Mouse (Mus musculus) bone marrow, adult 2 months (tissue): ENCODE measurements around the gene Vac14. TPM values are rescaled to one million over a fixed set of nuclear protein-coding genes. Genes with fewer than 3 reads are reported as not detected.

Experiments
- H3K27ac ChIP-seq: fragments of 200-500 bp; 2 replicates; pipeline ENCODE4 v1.5.1; 2012; ENCODE audit warnings: low read depth, mild to moderate bottlenecking, control low read depth, inconsistent platforms, low read length; ENCODE audit not compliant: control insufficient read depth, poor library complexity, insufficient read depth
- H3K4me1 ChIP-seq: fragments of 200-500 bp; 2 replicates; pipeline ENCODE4 v1.6.1; 2011; ENCODE audit warnings: low read length; ENCODE audit not compliant: control insufficient read depth, insufficient read depth
- H3K4me3 ChIP-seq: fragments of 200-500 bp; replicated peaks from 2 replicates; pipeline ENCODE3; 2011; ENCODE audit warnings: mild to moderate bottlenecking, low read depth, low read length, control low read depth; ENCODE audit not compliant: control insufficient read depth
- CTCF ChIP-seq: fragments of 200-500 bp; IDR thresholded peaks from 2 replicates; pipeline ENCODE4 v1.5.1; 2011; ENCODE audit warnings: low read length, control low read depth; ENCODE audit not compliant: control insufficient read depth, insufficient read depth
- POLR2A ChIP-seq: fragments of 200-500 bp; IDR thresholded peaks from 2 replicates; pipeline ENCODE4 v1.6.1; 2011; ENCODE audit warnings: low read depth, mild to moderate bottlenecking, control low read depth, low read length, borderline replicate concordance; ENCODE audit not compliant: control insufficient read depth
- WGBS: fragments of 180-500 bp; shearing (Covaris S2); methylation state at CpG from one replicate; pipeline ENCODE4 v1.1.7; 2018; 5-methylcytosine and 5-hydroxymethylcytosine counted together
- polyA plus RNA-seq: library from polyadenylated mRNA; stranded (reverse); fragments of >200 nt; gene quantifications from 2 replicates; pipeline ENCODE4 v1.2.4, GENCODE M21; 2011; ENCODE audit warnings: low replicate concordance; ENCODE audit not compliant: missing spikeins, insufficient read depth, insufficient read length

The Vac14 gene
- polyA plus RNA-seq, 1 experiment: 19.2 TPM

DNA sequence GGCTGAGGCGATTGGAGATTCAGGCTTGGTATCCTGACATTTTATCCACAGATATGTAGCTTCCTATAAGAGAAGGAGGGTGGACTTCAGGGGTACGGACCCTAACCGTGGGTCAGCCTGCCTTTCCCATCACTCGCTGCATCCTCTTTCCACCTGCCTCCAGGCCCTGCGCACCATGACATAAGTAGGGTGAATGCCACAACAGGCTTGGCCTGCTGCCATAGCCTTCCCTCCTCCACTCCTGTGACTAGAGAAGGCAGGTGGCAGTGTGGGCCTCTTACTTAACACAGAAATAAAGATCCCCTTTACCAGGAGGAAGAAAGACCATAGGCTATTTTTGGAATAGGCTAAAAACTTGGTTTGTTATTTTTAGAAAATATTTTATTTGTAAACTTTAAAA, 23.9 kb downstream of the Vac14 start:
- TF ChIP-seq CTCF (no peak), POLR2A (no peak)

DNA sequence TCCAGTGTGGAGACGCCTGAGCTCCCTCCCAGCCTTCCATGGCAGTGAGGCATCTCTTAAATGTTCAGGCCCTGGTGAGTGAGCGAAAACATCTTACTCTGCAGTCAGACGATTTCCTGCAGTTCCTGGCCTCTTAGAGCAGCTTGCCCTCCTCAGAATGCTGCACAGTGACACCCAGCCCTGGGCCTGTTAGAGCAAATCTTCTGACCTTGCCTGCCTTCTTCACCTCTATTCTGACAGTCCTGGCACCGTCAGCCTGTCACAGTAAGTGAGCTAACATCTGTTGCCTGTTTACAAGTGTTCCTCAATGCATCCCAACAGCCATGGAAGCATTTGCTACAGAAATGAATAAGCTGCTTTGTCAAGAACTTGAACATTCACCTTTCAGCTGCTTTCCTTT, 24.8 kb downstream of the Vac14 start:
- TF ChIP-seq POLR2A (no peak), CTCF (no peak)
- Histone ChIP-seq H3K4me1 (no peaks in the 10 kb centered on the region), H3K4me3 (no peak overlapping the region), H3K27ac (no peak overlapping the region)
- WGBS: 75% methylated on average over 4 of the region's 4 CpGs

More for the DNA sequence above, 23.9 kb downstream of the Vac14 start:
- Histone ChIP-seq H3K27ac (no peak overlapping the region), H3K4me3 (no peak overlapping the region), H3K4me1 (no peaks in the 10 kb centered on the region)
- 81% methylated on average over 5 of the region's 5 CpGs for WGBS

DNA sequence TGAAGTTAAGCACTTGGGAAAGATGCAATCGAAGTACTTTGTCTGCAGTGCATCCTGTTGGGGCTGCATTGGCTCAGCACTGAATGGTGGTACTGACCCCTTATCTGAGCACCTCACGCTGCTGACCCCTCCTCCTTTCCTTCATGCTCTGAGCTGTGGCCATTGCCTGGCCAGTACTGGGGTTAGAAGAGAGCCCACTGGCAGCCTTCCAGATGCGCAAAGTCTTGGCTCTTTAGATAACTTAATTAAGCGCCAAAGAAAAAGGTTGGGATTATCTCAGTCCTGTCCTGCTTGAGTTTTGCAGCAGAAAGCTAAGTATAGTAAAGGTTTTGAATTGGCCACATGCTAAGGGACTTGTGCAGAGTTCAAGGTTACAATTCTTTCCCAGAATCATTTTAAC, 26.0 kb downstream of the Vac14 start:
- Histone ChIP-seq H3K4me3 (no peak overlapping the region), H3K27ac (no peak overlapping the region), H3K4me1 (no peaks in the 10 kb centered on the region)
- WGBS: 83% methylated on average over 4 of the region's 4 CpGs
- TF ChIP-seq CTCF (no peak), POLR2A (no peak)

DNA sequence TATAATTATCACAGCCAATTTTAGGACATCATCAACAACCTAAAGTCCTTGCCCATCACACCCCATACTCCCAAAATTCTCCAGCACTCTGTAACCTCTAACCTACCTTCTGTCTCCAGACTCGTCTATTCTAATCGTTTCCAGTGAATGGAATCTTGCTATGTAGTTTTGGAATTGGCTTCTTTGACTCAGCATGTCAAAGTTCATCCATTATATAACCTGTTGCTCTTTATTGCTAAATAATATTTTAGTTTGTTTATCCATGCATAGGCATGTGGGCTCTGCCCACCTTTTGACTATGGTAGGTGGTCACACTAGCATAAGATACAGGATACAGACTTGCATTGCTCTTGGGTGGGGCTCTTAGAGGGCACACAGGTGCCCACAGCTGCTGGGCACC, 26.5 kb downstream of the Vac14 start:
- 81% methylated on average over 2 of the region's 2 CpGs for WGBS
- H3K4me1 ChIP-seq: no peaks in the 10 kb centered on the region
- no peak overlapping the region for H3K27ac ChIP-seq
- H3K4me3 ChIP-seq: no peak overlapping the region
- TF ChIP-seq CTCF (no peak), POLR2A (no peak)

DNA sequence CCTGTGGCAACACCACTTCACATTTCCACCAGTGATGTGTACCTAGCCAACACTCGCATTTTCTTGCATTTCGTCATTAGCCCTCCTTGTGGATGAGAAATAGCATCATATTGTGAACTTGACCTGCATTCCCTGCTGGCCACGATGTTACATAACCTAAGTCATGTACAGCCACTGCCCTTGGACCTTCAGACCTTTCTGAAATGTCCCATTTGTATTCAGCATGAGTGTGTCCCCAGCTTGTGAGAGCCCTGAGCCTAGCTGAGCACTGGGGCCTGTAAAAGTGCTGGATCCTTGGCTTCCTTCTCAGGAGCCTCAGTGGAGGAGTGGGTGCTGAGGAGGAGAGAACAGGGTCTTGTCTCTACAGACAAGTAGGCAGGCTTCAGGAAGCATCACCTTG, 27.0 kb downstream of the Vac14 start:
- 82% methylated on average over 3 of the region's 3 CpGs for WGBS
- no peak for TF ChIP-seq CTCF
- TF ChIP-seq POLR2A: no peak
- Histone ChIP-seq H3K4me3 (no peak overlapping the region), H3K27ac (no peak overlapping the region), H3K4me1 (no peaks in the 10 kb centered on the region)

DNA sequence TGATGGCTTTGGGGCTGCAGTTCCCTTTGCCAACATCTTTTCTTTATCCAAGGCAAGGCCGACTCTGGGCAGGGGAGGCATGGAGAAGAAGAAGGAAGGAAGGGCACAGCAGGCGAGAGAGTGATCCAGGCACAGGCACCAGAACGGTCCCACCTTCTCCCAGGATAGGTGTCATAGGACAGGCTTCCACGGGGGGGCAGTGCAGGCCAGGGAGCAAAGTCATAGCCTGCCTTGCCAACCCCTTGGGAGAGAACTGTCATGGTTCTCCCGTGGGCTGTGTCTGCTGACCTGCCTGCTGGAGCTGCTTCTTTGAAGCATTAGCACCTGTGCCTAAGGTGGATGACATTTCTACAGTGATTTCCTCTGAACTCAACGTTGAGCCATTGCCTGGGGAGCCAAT, 27.7 kb downstream of the Vac14 start:
- no peaks in the 10 kb centered on the region for H3K4me1 ChIP-seq
- 43% methylated on average over 6 of the region's 6 CpGs for WGBS
- TF ChIP-seq CTCF (peak; percentile 70), POLR2A (no peak)
- H3K27ac ChIP-seq: no peak overlapping the region
- H3K4me3 ChIP-seq: no peak overlapping the region

DNA sequence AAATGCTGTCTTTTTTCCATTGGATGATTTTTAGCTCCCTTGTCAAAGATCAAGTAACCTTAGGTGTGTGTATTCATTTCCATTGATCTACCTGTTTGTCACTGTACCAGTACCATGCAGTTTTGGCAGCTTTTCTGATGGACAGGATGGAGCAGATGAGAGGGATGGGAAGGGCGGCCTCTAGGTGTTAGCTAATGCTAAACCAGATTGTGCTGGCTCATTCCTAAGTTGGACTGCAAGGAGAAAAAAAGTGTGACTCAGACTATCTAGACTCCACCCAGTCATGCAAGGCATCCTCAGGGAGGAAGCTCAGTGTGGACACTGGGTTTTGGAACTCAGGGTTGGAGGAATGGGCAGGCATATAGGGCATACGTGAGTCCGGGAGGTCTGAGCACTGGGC, 30.2 kb downstream of the Vac14 start:
- TF ChIP-seq POLR2A (no peak), CTCF (no peak)
- Histone ChIP-seq H3K27ac (no peak overlapping the region), H3K4me3 (no peak overlapping the region), H3K4me1 (no peaks in the 10 kb centered on the region)
- 90% methylated on average over 3 of the region's 3 CpGs for WGBS

DNA sequence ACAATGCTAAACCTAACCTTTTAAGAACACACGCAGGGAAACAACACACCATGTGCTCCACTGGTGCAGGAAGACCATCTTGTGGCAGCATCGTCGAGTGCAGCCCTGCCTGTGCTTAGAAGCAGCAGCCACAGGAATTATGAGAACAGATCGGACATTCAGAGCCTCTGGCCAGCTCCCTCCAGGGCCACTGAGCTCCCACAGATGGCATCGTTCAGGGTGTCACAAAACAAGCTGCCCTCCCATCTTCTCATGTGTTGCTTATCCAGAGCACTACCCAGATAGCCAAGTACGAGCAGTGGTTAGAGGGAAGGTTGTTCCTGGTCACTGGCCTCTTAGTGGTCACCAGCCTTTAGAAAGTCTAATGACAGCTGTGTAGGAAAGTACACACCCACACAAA, 30.9 kb downstream of the Vac14 start:
- 86% methylated on average over 6 of the region's 6 CpGs for WGBS
- Histone ChIP-seq H3K27ac (no peak overlapping the region), H3K4me1 (no peaks in the 10 kb centered on the region), H3K4me3 (no peak overlapping the region)
- TF ChIP-seq CTCF (no peak), POLR2A (no peak)

DNA sequence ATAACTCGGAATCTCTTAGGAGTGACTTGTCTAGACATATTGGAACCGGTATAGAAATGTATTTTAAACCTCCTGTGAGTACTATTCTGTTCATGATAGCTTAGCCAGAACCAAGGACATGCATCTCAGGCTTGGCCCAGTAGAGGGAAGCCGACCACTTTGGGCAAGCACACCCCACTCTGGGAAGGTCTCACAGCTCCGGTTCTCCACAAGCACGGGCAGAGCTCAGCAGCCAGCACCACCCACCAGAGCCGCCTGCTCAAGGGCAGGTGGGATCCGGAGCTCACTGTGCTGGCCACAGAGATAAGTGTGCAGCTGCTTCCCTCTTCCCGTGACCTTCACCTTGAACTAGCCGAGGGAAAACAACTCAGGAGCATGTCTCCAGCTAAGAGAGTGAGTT, 32.5 kb downstream of the Vac14 start:
- H3K27ac ChIP-seq: no peak overlapping the region
- TF ChIP-seq CTCF: no peak
- no peak for TF ChIP-seq POLR2A
- no peaks in the 10 kb centered on the region for H3K4me1 ChIP-seq
- 90% methylated on average over 9 of the region's 9 CpGs for WGBS
- no peak overlapping the region for H3K4me3 ChIP-seq
